Comparison of ENCODE assay signal across 20 mouse cellular contexts in the genomic region with DNA sequence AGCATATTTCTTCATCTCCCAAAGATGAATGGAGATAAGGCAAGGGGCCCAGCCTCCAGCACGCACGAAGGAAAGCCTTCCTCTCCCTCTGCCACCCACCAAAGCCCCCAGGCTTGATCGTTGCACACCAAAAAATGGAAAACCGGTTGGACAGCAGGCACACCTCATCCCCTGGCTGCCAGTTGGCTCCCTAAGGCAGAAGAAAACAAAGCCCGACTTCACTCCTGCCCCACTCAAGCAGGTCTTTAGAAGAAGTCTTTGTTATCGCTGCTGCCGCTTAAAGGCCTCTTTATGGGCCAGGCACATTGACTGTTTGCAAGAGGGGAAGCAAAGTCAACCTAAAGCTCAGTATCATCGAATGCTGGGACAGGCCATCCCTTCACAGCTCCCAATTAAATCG. TPM values are rescaled to one million over a fixed set of nuclear protein-coding genes. Genes with fewer than 3 reads are reported as not detected.
DNase-seq lines count a peak whose midpoint lies in the region; ATAC-seq and TF ChIP-seq lines count a peak whose summit lies in the region.
"Had no signal": no experiment of that assay in that cellular context is flagged by ENCODE, and none has a peak within 500 bp of the region (broad histone marks: within the 10 kb centered on the region; RNA-seq: fewer than 3 reads in every experiment).

No protein-coding gene starts in this region.

- no peak for ATAC-seq in kidney, embryonic 14.5 days (ENCODE audit: low FRiP score, low TSS enrichment)
- no peak for ATAC-seq in kidney, embryonic 16.5 days (ENCODE audit: low FRiP score, low TSS enrichment)
- ATAC-seq in midbrain, embryonic 13.5 days, result no peak
- ATAC-seq in midbrain, embryonic 16.5 days, result no peak
- ATAC-seq in stomach, postnatal 0 days (ENCODE audit: low FRiP score, low TSS enrichment), result 0 out of 2 replicates have a peak, but pooled peaks have one; percentile 31
- ATAC-seq: Patski had no signal

- 59% methylated on average over 9 of the region's 9 CpGs for WGBS in kidney, embryonic 14.5 days
- 55% methylated on average over 9 of the region's 9 CpGs for WGBS in kidney, embryonic 16.5 days
- 48% methylated on average over 9 of the region's 9 CpGs for WGBS in midbrain, embryonic 13.5 days
- 37% methylated on average over 9 of the region's 9 CpGs for WGBS in midbrain, embryonic 16.5 days
- 46% methylated on average over 9 of the region's 9 CpGs for WGBS in stomach, postnatal 0 days

- TF ChIP-seq CTCF in stomach, postnatal 0 days (IDR thresholded peaks at IDR 0.05; ENCODE audit: low read depth), result no peak

- TF ChIP-seq EP300 in stomach, postnatal 0 days (optimal IDR thresholded peaks at IDR 0.05), result no peak

- intact Hi-C loops in heart, postnatal 25 days (cut with DNase I), result no loop called here

- H3K4me3 ChIP-seq in kidney, embryonic 14.5 days (ENCODE audit: low read length), result no peak overlapping the region
- H3K4me3 ChIP-seq in kidney, embryonic 16.5 days (ENCODE audit: low read length), result no peak overlapping the region
- no peak overlapping the region for H3K4me3 ChIP-seq in midbrain, embryonic 13.5 days (replicated peaks)
- no peak overlapping the region for H3K4me3 ChIP-seq in midbrain, embryonic 16.5 days (ENCODE audit: low read depth, low read length)
- H3K4me3 ChIP-seq in stomach, postnatal 0 days (ENCODE audit: low read depth, low read length), result no peak overlapping the region
- H3K4me3 ChIP-seq: heart, embryonic 13.5 days; limb, embryonic 15.5 days had no signal

- H3K27me3 ChIP-seq in kidney, embryonic 14.5 days (ENCODE audit: control insufficient read depth, insufficient read depth, low read length), result no peaks in the 10 kb centered on the region
- no peaks in the 10 kb centered on the region for H3K27me3 ChIP-seq in kidney, embryonic 16.5 days (ENCODE audit: insufficient read depth, low read length)
- no peaks in the 10 kb centered on the region for H3K27me3 ChIP-seq in midbrain, embryonic 13.5 days
- H3K27me3 ChIP-seq in midbrain, embryonic 16.5 days (ENCODE audit: control insufficient read depth, insufficient read depth, low read depth, low read length), result no peaks in the 10 kb centered on the region
- no peaks in the 10 kb centered on the region for H3K27me3 ChIP-seq in stomach, postnatal 0 days (ENCODE audit: control insufficient read depth, insufficient read depth, low read length)
- H3K27me3 ChIP-seq: heart, embryonic 13.5 days; limb, embryonic 15.5 days; Patski had no signal

- DNase-seq in gonadal fat pad, adult 2 months (ENCODE audit: low read depth), result peak; percentile 91
- no peak for DNase-seq in stomach, postnatal 0 days (ENCODE audit: low spot score)
- no peak for DNase-seq in cerebellum, adult 8-10 months
- no peak for DNase-seq in heart, postnatal 25 days (ENCODE audit: low spot score)
- DNase-seq: adrenal gland, postnatal 25 days; cerebellum, adult 9-11 months; embryo, embryonic 11 days; kidney, adult 18-20 months; kidney, postnatal 4 days; right cerebral cortex, postnatal 25 days; thymus, postnatal 36 days had no signal

- H3K4me2 ChIP-seq in kidney, embryonic 14.5 days (replicated peaks; ENCODE audit: low read depth, low read length), result no peak overlapping the region
- H3K4me2 ChIP-seq in kidney, embryonic 16.5 days (replicated peaks; ENCODE audit: low read depth, low read length), result no peak overlapping the region
- no peak overlapping the region for H3K4me2 ChIP-seq in midbrain, embryonic 13.5 days (replicated peaks)
- no peak overlapping the region for H3K4me2 ChIP-seq in midbrain, embryonic 16.5 days (ENCODE audit: low read length)
- no peak overlapping the region for H3K4me2 ChIP-seq in stomach, postnatal 0 days (replicated peaks; ENCODE audit: low read depth)
- H3K4me2 ChIP-seq: heart, embryonic 13.5 days; hindbrain, embryonic 14.5 days; limb, embryonic 15.5 days had no signal

- H3K27ac ChIP-seq in kidney, embryonic 14.5 days (ENCODE audit: low read depth, low read length), result 0 out of 2 replicates have a peak overlapping the region, but pooled peaks have one; percentile 42
- H3K27ac ChIP-seq in kidney, embryonic 16.5 days (ENCODE audit: low read length), result no peak overlapping the region
- H3K27ac ChIP-seq in midbrain, embryonic 13.5 days, result 0 out of 2 replicates have a peak overlapping the region, but pooled peaks have one; percentile 16
- H3K27ac ChIP-seq in midbrain, embryonic 16.5 days (ENCODE audit: low read length), result no peak overlapping the region
- H3K27ac ChIP-seq in stomach, postnatal 0 days (replicated peaks), result peak overlapping the region; percentile 45; the same call in 1 of the 2 replicates
- H3K27ac ChIP-seq: heart, embryonic 13.5 days; hindbrain, embryonic 14.5 days had no signal

- peaks cover 14% of the 10 kb centered on the region; the same call in 1 of the 2 replicates for H3K4me1 ChIP-seq in kidney, embryonic 14.5 days (ENCODE audit: control insufficient read depth, insufficient read depth, low read length)
- H3K4me1 ChIP-seq in kidney, embryonic 16.5 days (ENCODE audit: insufficient read depth, low read length), result no peaks in the 10 kb centered on the region
- peaks cover 45% of the 10 kb centered on the region for H3K4me1 ChIP-seq in midbrain, embryonic 13.5 days (replicated peaks)
- H3K4me1 ChIP-seq in midbrain, embryonic 16.5 days (ENCODE audit: control insufficient read depth, insufficient read depth, low read length), result peaks cover 3% of the 10 kb centered on the region
- H3K4me1 ChIP-seq in stomach, postnatal 0 days (replicated peaks; ENCODE audit: control insufficient read depth, insufficient read depth), result 0 out of 2 replicates have a peak, but pooled peaks cover 3% of the 10 kb centered on the region

- H3K9me3 ChIP-seq in kidney, embryonic 14.5 days (ENCODE audit: control insufficient read depth, low read length), result no peaks in the 10 kb centered on the region
- no peaks in the 10 kb centered on the region for H3K9me3 ChIP-seq in kidney, embryonic 16.5 days (ENCODE audit: low read length)
- no peaks in the 10 kb centered on the region for H3K9me3 ChIP-seq in midbrain, embryonic 13.5 days
- H3K9me3 ChIP-seq in midbrain, embryonic 16.5 days (replicated peaks; ENCODE audit: control insufficient read depth, low read length, poor library complexity, severe bottlenecking), result no peaks in the 10 kb centered on the region
- no peaks in the 10 kb centered on the region for H3K9me3 ChIP-seq in stomach, postnatal 0 days (ENCODE audit: control insufficient read depth, low read length)
- H3K9me3 ChIP-seq: heart, embryonic 13.5 days; limb, embryonic 15.5 days had no signal

- H3K36me3 ChIP-seq in kidney, embryonic 14.5 days (ENCODE audit: control insufficient read depth, insufficient read depth, low read length), result no peaks in the 10 kb centered on the region
- H3K36me3 ChIP-seq in kidney, embryonic 16.5 days (ENCODE audit: insufficient read depth, low read length), result no peaks in the 10 kb centered on the region
- no peaks in the 10 kb centered on the region for H3K36me3 ChIP-seq in midbrain, embryonic 13.5 days
- H3K36me3 ChIP-seq in midbrain, embryonic 16.5 days (ENCODE audit: control insufficient read depth, insufficient read depth, low read length), result no peaks in the 10 kb centered on the region
- H3K36me3 ChIP-seq in stomach, postnatal 0 days (ENCODE audit: control insufficient read depth, insufficient read depth, low read length), result no peaks in the 10 kb centered on the region
- H3K36me3 ChIP-seq: heart, embryonic 13.5 days; limb, embryonic 15.5 days had no signal

- no peak overlapping the region for H3K9ac ChIP-seq in kidney, embryonic 14.5 days (ENCODE audit: low read depth, low read length)
- no peak overlapping the region for H3K9ac ChIP-seq in kidney, embryonic 16.5 days (replicated peaks; ENCODE audit: low read length)
- no peak overlapping the region for H3K9ac ChIP-seq in midbrain, embryonic 13.5 days (replicated peaks)
- H3K9ac ChIP-seq in midbrain, embryonic 16.5 days (ENCODE audit: low read depth, low read length), result no peak overlapping the region
- H3K9ac ChIP-seq in stomach, postnatal 0 days (ENCODE audit: low read length), result no peak overlapping the region
- H3K9ac ChIP-seq: heart, embryonic 13.5 days; hindbrain, embryonic 14.5 days; limb, embryonic 15.5 days had no signal

RNA-seq across cellular contexts. Expression of gene Plekha7, which starts 29.9 kb away (rescaled TPM):
- polyA plus RNA-seq in kidney, embryonic 14.5 days (2014; fragmentation: Nextera tagmentation; extraction: Ambion mirVana), result 7.2 and 8.0 TPM in 2 replicates
- 13.1 and 13.8 TPM in 2 replicates for polyA plus RNA-seq in kidney, embryonic 16.5 days (2015; fragmentation: Nextera tagmentation; extraction: Ambion mirVana)
- 7.5 and 10.1 TPM in 2 replicates for polyA plus RNA-seq in midbrain, embryonic 13.5 days (2015; fragmentation: Nextera tagmentation; extraction: Ambion mirVana)
- 10.1 and 12.8 TPM in 2 replicates for polyA plus RNA-seq in midbrain, embryonic 16.5 days (2015; fragmentation: Nextera tagmentation; extraction: Ambion mirVana)
- polyA plus RNA-seq in gonadal fat pad, adult 2 months (2012; rRNA removed), result 11.2 and 11.3 TPM in 2 replicates
- 10.1 and 11.7 TPM in 2 replicates for polyA plus RNA-seq in stomach, postnatal 0 days (2015; fragmentation: Nextera tagmentation; extraction: Ambion mirVana)
- 1 to 10 TPM; 6.7 to 6.8 TPM for total RNA-seq in heart, postnatal 25 days (2021)
- total RNA-seq: granulocyte monocyte progenitor cell, adult 5-6 weeks had no signal

RNA-seq across cellular contexts. Expression of gene Rps13, which starts 55.7 kb away (rescaled TPM):
- polyA plus RNA-seq in kidney, embryonic 14.5 days (2014; fragmentation: Nextera tagmentation; extraction: Ambion mirVana), result 954 and 1,227 TPM in 2 replicates
- polyA plus RNA-seq in kidney, embryonic 16.5 days (2015; fragmentation: Nextera tagmentation; extraction: Ambion mirVana), result 644 and 729 TPM in 2 replicates
- polyA plus RNA-seq in midbrain, embryonic 13.5 days (2015; fragmentation: Nextera tagmentation; extraction: Ambion mirVana), result 578 and 624 TPM in 2 replicates
- 426 and 439 TPM in 2 replicates for polyA plus RNA-seq in midbrain, embryonic 16.5 days (2015; fragmentation: Nextera tagmentation; extraction: Ambion mirVana)
- 83.9 and 99.3 TPM in 2 replicates for polyA plus RNA-seq in gonadal fat pad, adult 2 months (2012; rRNA removed)
- 609 and 626 TPM in 2 replicates for polyA plus RNA-seq in stomach, postnatal 0 days (2015; fragmentation: Nextera tagmentation; extraction: Ambion mirVana)
- total RNA-seq in heart, postnatal 25 days (2021), result 100 to 1,000 TPM; 316 to 318 TPM

Comparison
In these comparisons a context has a peak if more than half of its experiments do, and no peak if none do; other contexts are left out.
1. H3K27ac ChIP-seq: peak in kidney, embryonic 14.5 days (single experiment), midbrain, embryonic 13.5 days (single experiment) and stomach, postnatal 0 days (single experiment); none in kidney, embryonic 16.5 days (single experiment) and midbrain, embryonic 16.5 days (single experiment).